Mouse (Mus musculus): ENCODE measurements at regions not wholly inside any gene's neighbourhood (a gene's known extent, or its start where the extent isn't known, plus 50 kb on each side); places are given as distances from the start of the nearest gene placed in this dataset.

DNA sequence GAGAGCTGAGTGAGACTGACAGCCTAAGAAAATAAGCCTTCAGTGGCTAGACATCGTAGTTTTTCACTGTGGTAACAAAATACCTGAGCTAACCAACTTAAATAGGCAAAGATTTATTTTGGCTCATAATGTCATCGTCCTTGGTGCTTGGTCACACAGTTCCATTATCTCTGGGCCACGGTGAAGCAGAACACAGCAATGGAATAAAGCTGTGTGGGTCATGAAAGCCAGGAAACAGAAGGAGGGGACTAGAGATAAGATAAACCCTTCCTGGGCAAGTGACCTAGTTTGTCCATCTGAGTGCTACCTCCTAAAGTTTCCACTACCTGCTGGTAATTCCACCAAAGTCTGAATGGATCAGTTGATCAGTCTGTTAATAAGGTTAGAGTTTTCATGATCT lies 134.8 kb upstream of the Gm5129 start:
- no peak for DNase-seq

- no peak for DNase-seq
These were observed 137.5 kb upstream of the Il6 start for GRCm38 (mm10) chr5:29875451-29875850.

DNA sequence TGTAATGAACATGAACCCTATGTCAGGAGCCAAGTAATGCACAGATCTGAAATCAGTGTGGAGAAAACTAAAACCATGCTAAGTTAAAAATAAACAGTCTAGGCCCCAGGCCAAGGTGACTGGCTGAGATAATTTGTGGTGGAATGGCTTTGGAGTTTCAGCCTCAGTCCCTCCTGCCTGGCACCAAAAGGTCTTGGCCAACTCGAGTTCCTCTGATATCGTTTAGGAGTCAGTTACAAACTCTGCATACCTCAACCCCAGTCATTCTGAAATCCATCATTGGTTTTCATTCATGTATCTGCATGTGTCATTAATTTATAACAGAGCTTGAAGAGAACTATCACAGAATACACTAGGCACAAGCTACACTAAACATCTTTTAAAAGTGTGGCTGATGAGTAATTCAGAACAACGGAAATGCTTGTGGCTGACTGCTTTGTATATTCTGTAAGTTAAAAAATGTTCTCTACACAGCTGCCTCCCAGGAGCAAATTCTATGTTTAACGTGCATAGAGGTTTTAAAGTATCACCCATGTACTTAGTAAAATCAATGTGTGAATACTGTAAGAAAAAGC lies 125.6 kb upstream of the Il6 start:
- no peak for DNase-seq

DNA sequence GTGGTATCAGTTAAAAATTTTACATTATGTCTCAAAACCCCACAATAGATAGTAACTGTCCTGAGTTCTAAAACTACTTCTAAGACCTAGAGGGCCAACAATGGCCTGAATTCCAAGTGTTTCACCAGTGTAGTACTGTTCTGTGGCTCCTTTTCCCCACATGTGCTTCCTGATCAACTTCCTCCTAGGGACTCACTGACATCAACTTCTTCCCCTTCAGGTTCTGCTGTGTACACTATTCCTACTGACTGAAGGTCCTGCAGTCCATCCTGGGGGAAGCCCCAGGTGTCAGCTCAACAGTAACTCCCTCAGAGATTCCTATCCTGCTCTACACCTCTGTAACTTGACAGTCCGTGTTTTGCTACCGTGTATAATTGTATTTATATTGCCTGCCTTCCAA lies 120.6 kb upstream of the Il6 start:
- no peak for DNase-seq

GRCm38 (mm10) chr5:29892861-29893260 lies 120.1 kb upstream of the Il6 start:
- no peak for DNase-seq

DNA sequence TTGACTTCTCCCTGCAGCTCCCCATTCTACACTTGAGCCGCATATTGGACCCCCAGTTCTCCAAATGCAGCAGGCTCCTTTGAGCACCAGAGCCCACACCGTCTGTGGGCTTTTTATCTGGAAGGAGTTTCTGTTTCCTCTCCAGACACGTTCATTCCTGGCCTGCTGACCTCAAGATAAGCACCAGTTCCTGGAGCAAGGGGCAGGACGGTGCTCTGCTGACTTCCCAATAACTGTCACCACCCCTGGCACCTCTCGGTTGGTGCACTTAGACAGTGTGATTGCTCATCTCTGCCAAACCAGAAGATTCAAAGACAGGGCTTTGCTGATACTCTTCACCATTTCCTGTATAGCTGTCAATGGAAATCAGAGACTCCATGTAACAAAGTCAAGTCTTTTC lies 119.1 kb upstream of the Il6 start:
- peak; percentile 5 for DNase-seq

DNA sequence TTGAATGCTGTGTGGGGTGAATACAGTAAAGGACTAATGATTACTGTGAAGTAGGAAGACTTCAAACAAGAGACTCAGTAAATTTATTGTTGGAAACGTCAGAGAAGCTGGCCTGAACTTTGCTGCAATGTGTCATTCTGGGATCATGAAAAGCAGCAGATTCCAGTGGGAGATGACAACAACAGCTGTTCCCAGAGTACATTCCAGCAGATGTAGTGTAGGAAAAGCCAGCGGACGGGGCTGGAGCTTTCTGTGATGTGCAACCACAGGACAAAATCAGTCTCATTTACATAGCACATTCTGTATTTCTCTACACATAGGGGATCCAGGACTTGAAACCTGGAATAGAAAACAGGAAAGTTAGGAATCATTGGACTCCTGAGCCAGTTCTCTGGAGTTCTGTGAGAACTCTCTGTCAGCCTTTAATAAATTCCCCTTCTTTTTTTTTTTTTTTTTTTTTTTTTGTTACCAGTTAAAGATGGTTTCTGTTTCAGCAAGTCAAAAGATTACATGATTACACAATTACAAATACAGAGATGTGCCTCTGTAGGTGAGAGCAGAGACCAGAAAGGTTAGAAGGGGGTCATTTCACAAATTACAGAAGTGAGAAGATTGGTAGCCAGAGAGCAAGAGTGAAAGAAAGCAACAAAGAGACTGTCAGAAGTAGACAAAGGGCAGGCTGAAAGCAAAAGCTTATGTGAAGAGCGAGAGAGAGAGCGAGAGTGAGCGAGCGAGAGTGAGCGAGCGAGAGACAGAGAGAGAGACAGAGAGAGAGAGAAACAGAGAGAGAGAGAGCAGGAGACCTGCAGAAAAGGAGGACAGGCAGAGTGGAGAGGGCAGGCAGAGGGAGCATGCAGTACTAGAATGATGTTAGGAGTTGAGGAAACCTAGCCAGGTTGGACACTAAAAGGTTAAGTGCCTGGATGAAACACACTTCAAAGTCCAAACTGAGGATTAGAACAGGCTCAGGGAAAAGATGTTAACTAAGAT lies 118.0 kb upstream of the Il6 start:
- peak; percentile 4 to 33 for DNase-seq

DNA sequence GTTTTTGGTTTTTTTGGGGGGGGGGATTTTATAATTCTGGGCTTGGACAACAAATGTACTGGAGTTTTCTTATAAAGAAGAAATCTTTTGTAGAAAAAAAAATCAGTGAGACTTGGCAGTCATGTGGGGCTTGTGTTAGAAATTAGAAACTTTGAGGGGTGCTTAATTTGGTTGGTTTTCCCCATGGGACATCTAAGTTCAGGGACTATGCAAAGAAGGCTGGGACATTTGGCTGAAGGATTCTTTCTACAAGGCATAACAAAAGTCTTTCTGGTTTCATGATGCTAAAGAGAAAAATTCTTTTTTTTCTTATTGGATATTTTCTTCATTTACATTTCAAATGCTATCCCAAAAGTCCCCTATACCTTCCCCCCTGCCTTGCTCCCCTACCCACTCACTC lies 115.3 kb upstream of the Il6 start:
- DNase-seq = no peak

- no peak for DNase-seq
These were observed 111.2 kb upstream of the Il6 start for GRCm38 (mm10) chr5:29901716-29902115.

GRCm38 (mm10) chr5:29920295-29920694 lies 92.6 kb upstream of the Il6 start:
- no peak for DNase-seq

DNA sequence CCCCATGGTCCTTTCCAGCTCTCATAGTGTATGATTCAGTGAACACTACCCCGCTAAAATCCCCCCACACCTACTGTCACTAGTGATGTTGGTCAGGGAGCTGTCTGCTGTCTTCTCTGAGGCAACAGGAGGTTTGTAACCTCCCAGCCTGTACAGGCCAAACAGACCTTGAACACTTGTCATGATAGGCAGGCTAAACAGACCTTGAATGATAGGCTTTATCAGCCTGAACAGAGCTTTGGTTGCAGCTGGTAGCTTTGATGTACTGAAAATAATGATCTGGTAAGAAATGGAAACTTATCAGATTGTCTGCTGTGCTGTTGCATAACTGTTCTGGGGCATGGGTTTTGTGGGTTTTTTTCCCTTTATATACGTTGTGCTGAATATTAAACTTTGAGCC lies 87.4 kb upstream of the Il6 start:
- no peak for DNase-seq

GRCm38 (mm10) chr5:29927594-29927993 lies 85.3 kb upstream of the Il6 start:
- DNase-seq = no peak

DNA sequence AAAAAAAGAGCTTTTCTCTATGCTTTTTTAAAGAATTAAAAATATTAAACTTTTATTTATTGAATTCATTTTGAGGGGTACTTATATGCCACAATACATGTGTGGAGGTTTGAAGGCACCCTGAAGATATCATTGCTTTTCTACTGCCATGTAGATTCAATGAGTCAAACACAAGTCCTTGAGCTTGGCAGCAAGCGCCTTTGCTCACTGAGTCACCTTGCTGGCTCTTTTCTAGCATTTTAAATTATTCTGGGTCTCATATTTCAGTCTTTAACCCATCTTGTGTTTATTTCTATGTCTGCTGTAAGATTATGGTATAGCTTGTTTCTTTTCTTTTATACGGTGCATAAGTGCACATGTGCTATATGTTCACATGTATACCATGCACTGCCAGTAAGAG lies 83.5 kb upstream of the Il6 start:
- no peak for DNase-seq

DNA sequence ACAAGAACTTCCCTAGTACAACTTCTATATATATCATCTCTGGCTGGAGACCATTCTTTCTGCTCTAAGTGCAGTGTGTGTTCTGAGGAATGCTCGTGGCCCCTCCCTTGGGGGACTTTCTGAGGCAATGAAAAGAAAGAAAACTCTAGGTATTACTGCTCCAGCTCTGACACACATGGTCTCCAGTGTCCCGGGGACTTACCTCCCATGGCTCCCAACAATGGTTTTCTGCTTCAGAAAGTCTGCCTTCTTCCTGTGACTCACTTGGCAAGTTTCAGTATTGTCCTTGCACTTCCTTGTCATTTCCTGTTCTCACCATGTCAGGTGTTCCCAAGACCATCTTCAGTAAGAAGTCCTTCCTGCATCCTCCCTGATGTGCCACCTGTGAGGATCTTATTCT lies 65.7 kb upstream of the Il6 start:
- no peak for DNase-seq

- no peak for DNase-seq
These were observed 64.8 kb upstream of the Il6 start for GRCm38 (mm10) chr5:29948161-29948560.

DNA sequence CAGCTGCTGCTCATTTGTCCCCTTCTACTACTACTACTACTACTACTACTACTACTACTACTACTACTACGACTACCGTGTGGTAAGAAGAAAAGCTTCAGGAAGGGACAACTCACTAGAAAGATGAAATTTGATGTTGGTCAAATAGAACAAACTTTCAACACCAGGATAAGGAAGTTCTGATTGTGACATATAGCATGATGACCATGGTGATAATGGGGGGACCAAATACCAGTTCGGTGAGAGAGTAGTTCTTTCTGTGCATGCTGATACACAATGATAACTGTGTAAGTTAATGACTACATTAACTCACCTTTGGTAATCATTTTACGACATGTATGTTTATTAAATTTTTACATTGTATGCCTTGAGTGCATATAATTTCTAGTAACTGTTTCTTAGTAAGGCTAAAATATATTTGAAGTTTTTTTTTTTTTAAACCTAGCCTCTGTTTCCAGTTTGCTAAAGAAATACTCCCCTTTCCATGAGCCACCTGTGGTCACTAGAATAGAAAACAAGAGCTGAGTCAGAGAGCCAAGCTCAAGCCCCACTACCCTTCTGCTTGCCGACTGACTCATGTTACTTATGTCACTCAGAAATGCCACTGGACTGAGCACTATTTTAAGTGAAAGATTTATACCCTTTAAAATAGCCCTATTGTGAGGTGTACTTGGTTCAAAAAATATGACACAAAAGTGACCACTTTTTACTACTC lies 62.3 kb upstream of the Il6 start:
- DNase-seq = no peak

- no peak for DNase-seq
These were observed 61.2 kb upstream of the Il6 start for GRCm38 (mm10) chr5:29951381-29952350.

Measured in kidney, postnatal 36 days (tissue).